Mouse (Mus musculus) G1E (cell line): ENCODE data around the gene Nelfa. TPM values are rescaled to one million over a fixed set of nuclear protein-coding genes. Genes with fewer than 3 reads are reported as not detected.

Experiments used
- ATAC-seq: 2 replicates; pipeline ENCODE4 v1.8.0; 2016; ENCODE audit warnings: mild to moderate bottlenecking; ENCODE audit not compliant: insufficient number of reproducible peaks, poor library complexity, low FRiP score, severe bottlenecking; ENCODE audit errors: extremely low read depth
- DNase-seq: peaks from one replicate; pipeline ENCODE4 v3.0.0; 2012; ENCODE audit warnings: low spot score
- H3K27me3 ChIP-seq: 2 replicates; pipeline ENCODE4 v1.6.1; 2012; ENCODE audit warnings: mild to moderate bottlenecking, low read length, inconsistent platforms; ENCODE audit not compliant: insufficient read depth
- H3K36me3 ChIP-seq: replicated peaks from 2 replicates; pipeline ENCODE3; 2012; ENCODE audit warnings: mild to moderate bottlenecking, inconsistent platforms
- H3K4me1 ChIP-seq: 2 replicates; pipeline ENCODE4 v1.6.1; 2012; ENCODE audit warnings: low read depth, low read length, inconsistent platforms, mixed read lengths; ENCODE audit not compliant: insufficient read depth
- H3K4me3 ChIP-seq: 2 replicates; pipeline ENCODE4 v1.5.1; 2012; ENCODE audit warnings: low read depth, mild to moderate bottlenecking, inconsistent platforms, low read length, moderate library complexity, mixed read lengths
- H3K9me3 ChIP-seq: replicated peaks from 2 replicates; pipeline ENCODE4 v1.6.1; 2012; ENCODE audit warnings: inconsistent platforms
- CTCF ChIP-seq: IDR thresholded peaks from 2 replicates; pipeline ENCODE4 v1.5.1; 2012; ENCODE audit warnings: low read depth, low read length, inconsistent platforms, mixed read lengths
- GATA1 ChIP-seq: IDR thresholded peaks from 2 replicates; pipeline ENCODE4 v1.6.1; 2012; ENCODE audit warnings: borderline replicate concordance, low read length, inconsistent platforms, mixed read lengths
- GATA2 ChIP-seq: IDR thresholded peaks from 2 replicates; pipeline ENCODE4 v1.6.1; 2012; ENCODE audit warnings: low read depth, low read length, inconsistent platforms, borderline replicate concordance
- POLR2AphosphoS5 ChIP-seq: IDR thresholded peaks from 2 replicates; pipeline ENCODE4 v1.6.1; 2012; ENCODE audit warnings: low read depth, low read length, inconsistent platforms; ENCODE audit not compliant: insufficient replicate concordance
- TAL1 ChIP-seq: conservative IDR thresholded peaks from 2 replicates; pipeline ENCODE4 v1.6.1; 2012; ENCODE audit warnings: low read depth, low read length, inconsistent platforms, mixed read lengths
- polyA plus RNA-seq: library from polyadenylated mRNA; stranded (reverse); fragments of >175 nt; gene quantifications from 2 replicates; pipeline ENCODE4 v1.2.3, GENCODE M21; 2012
- total RNA-seq, 2 experiments: library from RNA; stranded (forward) in 1 of 2; stranded (reverse) in 1 of 2; fragments of 200-1000 nt in 1 of 2; fragments of >200 nt in 1 of 2; fragmentation: Nextera tagmentation in 1 of 2; gene quantifications; 2 replicates each; pipeline ENCODE4 v1.2.3; 2014 to 2017

The Nelfa gene
- total and polyA plus RNA-seq, 3 experiments = 28.7 to 81.6 (median 46.7) TPM

DNA sequence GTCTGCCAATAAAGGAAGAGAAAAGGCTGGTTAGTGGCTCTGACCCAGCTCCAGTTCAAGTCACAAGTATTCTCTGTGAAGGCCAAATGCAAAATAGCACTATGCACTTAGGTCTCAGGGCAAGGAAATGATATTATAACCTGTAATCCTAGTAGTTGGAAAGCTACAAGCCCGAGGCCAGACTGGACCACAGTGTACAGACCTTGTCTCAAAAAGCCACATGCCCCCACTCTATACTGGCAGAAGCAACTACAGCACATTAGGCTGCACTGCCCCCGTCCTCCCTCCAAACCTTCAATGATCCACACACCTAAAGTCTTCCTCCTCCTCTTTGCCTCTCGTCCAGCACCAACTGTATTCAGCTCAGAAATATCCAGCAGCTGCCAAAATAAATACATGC lies 34.9 kb downstream of the Nelfa start:
- no peaks in the 10 kb centered on the region for H3K27me3 ChIP-seq
- ATAC-seq = no peak
- no peak for DNase-seq
- TF ChIP-seq CTCF (no peak), GATA2 (no peak), TAL1 (no peak), POLR2AphosphoS5 (no peak), GATA1 (no peak)
- H3K36me3 ChIP-seq = peaks cover 73% of the 10 kb centered on the region
- H3K4me3 ChIP-seq = no peak overlapping the region
- H3K4me1 ChIP-seq = no peaks in the 10 kb centered on the region
- no peaks in the 10 kb centered on the region for H3K9me3 ChIP-seq

- ATAC-seq = no peak
- peaks cover 78% of the 10 kb centered on the region for H3K36me3 ChIP-seq
- TF ChIP-seq GATA1 = no peak
- no peak for TF ChIP-seq CTCF
- TF ChIP-seq GATA2 = no peak
- TF ChIP-seq POLR2AphosphoS5 = no peak
Observed at GRCm38 (mm10) chr5:33900701-33901263, 35.4 kb downstream of the Nelfa start.

DNA sequence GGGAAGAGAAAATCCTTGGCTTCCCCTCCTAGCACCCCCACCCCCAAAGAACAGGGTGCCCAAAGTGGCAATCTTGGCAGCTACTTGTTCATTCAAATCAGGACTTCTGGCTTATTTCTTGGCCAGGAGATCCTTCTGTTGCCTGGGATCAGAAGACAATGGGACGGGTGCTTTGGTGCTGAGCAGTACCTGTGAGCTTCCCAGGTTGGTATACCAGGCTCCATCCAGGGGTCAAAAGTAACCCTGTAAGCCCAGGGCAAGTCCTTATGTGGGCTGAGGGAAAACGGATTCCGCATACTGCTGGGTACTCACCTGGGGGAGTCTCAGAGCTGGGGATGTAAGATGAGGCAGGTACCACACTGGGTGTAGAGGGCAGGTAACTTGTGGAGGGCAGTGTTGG lies 36.1 kb downstream of the Nelfa start:
- no peak for DNase-seq
- Histone ChIP-seq H3K9me3 (no peaks in the 10 kb centered on the region), H3K27me3 (no peaks in the 10 kb centered on the region), H3K4me1 (no peaks in the 10 kb centered on the region), H3K36me3 (peaks cover 85% of the 10 kb centered on the region), H3K4me3 (no peak overlapping the region)
- no peak for TF ChIP-seq CTCF
- no peak for TF ChIP-seq POLR2AphosphoS5
- no peak for ATAC-seq

More at GRCm38 (mm10) chr5:33900701-33901263, 35.4 kb downstream of the Nelfa start:
- H3K4me3 ChIP-seq = no peak overlapping the region
- no peaks in the 10 kb centered on the region for H3K27me3 ChIP-seq
- DNase-seq = no peak
- no peaks in the 10 kb centered on the region for H3K9me3 ChIP-seq
- no peaks in the 10 kb centered on the region for H3K4me1 ChIP-seq

DNA sequence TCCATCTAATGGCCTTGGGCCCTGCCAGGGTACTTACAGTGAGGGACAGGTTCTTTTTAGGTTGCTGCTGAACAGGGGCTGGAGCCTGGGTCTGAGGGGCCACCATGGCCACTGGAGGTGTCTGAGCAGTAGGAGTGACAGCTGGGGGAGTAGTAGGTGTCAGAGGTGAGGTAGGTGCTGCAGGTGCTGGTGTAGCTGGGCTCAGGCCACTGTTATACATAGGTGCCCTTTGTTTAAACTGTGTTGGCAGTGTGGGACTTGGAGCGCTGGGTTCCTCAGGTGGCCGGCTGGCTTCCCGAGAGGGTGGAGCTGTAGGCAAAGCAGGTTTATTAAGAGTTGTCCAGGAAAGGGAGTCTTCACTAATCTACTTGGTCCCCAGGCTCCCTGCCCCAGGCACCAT lies 37.0 kb downstream of the Nelfa start:
- no peaks in the 10 kb centered on the region for H3K9me3 ChIP-seq
- no peak for DNase-seq
- TF ChIP-seq POLR2AphosphoS5 (no peak), GATA1 (no peak), TAL1 (no peak), CTCF (no peak), GATA2 (no peak)
- H3K4me1 ChIP-seq = no peaks in the 10 kb centered on the region
- ATAC-seq = no peak
- no peak overlapping the region for H3K4me3 ChIP-seq
- no peaks in the 10 kb centered on the region for H3K27me3 ChIP-seq
- H3K36me3 ChIP-seq = peaks cover 93% of the 10 kb centered on the region

DNA sequence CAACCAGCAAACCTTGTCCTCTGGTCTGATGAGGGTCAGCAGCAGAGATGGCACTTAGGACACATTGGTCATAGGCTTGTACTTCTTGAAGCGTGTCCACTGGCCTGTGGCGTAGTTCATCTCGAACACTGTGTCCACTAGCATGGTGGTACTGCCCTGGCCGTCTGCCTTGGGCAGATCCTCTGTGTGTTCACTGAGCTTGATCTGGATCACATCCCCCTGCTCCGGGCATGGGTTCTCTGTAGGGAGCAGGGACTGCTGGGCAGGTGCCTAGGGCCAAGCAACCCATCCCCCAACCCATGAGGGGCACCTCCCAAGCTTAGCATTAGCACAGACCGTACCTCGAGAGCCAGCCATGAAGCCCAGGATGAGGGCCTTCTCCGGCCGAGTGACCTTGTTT lies 37.5 kb downstream of the Nelfa start:
- no peak for DNase-seq
- no peak for ATAC-seq
- Histone ChIP-seq H3K36me3 (peaks cover 96% of the 10 kb centered on the region), H3K9me3 (no peaks in the 10 kb centered on the region), H3K27me3 (no peaks in the 10 kb centered on the region), H3K4me1 (no peaks in the 10 kb centered on the region), H3K4me3 (no peak overlapping the region)
- TF ChIP-seq TAL1 = no peak
- TF ChIP-seq GATA2 = no peak
- no peak for TF ChIP-seq GATA1
- TF ChIP-seq POLR2AphosphoS5 = no peak
- TF ChIP-seq CTCF = no peak

DNA sequence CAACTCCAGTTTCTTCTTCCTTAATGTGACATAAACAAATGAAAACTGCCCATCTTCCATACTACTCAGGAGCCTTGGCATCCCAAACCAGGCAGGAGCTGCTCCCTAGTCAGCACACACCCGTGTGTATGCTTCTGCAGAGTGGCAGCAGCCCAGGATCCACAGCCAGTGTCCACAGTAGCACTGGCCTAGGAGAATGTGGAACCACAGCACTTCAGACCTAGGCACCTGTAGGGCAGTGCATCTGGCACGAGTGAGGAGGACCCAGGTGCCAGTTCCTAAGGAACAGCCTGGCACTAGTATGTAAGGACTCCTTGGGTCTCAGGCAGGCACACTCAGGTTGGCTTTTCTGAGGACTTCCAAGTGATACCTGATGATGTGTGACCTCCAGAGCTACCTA lies 39.1 kb downstream of the Nelfa start:
- no peak for TF ChIP-seq GATA2
- TF ChIP-seq CTCF = no peak
- TF ChIP-seq POLR2AphosphoS5 = no peak
- no peak for TF ChIP-seq TAL1
- TF ChIP-seq GATA1 = no peak

DNA sequence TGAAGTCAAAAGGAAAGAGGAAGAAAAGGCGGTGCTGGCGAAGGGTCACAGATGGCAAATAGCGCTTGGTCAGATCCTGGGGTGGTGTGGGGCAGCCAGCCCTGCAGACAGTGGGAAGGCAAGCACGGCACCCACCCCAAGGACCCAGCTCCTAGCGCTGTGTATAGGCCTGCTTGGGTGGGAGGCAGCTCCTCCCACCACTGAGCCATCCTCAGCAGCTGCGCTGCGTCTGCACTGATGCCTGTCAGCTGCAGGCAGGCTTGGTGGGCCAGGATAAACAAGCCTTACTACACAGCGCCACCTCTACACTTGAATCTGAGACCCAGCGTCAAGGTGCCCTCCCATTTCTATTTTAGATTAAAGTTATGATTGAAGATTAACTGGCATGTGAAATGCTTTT lies 41.1 kb downstream of the Nelfa start:
- DNase-seq = no peak
- Histone ChIP-seq H3K4me1 (no peaks in the 10 kb centered on the region), H3K27me3 (no peaks in the 10 kb centered on the region), H3K36me3 (peaks cover 99% of the 10 kb centered on the region), H3K9me3 (no peaks in the 10 kb centered on the region), H3K4me3 (no peak overlapping the region)
- ATAC-seq = no peak
- no peak for TF ChIP-seq CTCF
- no peak for TF ChIP-seq GATA2
- TF ChIP-seq TAL1 = no peak
- no peak for TF ChIP-seq POLR2AphosphoS5
- no peak for TF ChIP-seq GATA1

More for the DNA sequence above, 39.1 kb downstream of the Nelfa start:
- no peak for ATAC-seq
- Histone ChIP-seq H3K9me3 (no peaks in the 10 kb centered on the region), H3K4me3 (no peak overlapping the region), H3K4me1 (no peaks in the 10 kb centered on the region), H3K36me3 (peaks cover 99% of the 10 kb centered on the region), H3K27me3 (no peaks in the 10 kb centered on the region)
- no peak for DNase-seq
